Comparison of ENCODE assay signal across 16 mouse cellular contexts in the genomic region with DNA sequence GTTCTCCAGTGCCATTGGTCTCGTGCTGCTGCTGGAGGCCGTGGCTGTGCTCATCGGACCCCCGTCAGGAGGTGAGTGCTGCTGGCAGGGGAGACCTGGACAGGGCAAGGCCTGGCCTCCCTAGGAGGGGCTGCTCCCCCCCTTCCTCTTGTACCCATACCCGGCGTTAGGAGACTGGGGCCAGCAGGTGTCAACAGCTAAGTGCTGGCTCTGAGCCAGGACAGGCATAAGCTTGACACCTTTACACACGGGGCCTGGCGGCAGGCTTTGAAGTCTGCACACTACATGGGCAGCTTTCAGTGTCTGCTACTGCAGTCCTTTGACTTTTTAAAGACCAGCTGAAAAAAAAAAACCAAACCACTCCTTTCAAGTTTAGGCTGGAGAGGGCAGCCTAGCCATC. TPM values are rescaled to one million over a fixed set of nuclear protein-coding genes. Genes with fewer than 3 reads are reported as not detected.
DNase-seq lines count a peak whose midpoint lies in the region; ATAC-seq and TF ChIP-seq lines count a peak whose summit lies in the region.
"Had no signal": no experiment of that assay in that cellular context is flagged by ENCODE, and none has a peak within 500 bp of the region (broad histone marks: within the 10 kb centered on the region; RNA-seq: fewer than 3 reads in every experiment).

No protein-coding gene starts in this region.

- H3K9me3 ChIP-seq in hindbrain, embryonic 10.5 days: no peaks in the 10 kb centered on the region
- H3K9me3 ChIP-seq in hindbrain, embryonic 14.5 days (ENCODE audit: control insufficient read depth, low read length): no peaks in the 10 kb centered on the region
- H3K9me3 ChIP-seq in liver, embryonic 13.5 days (replicated peaks): no peaks in the 10 kb centered on the region
- H3K9me3 ChIP-seq: forebrain, embryonic 12.5 days; midbrain, embryonic 12.5 days had no signal

- ATAC-seq in hindbrain, embryonic 14.5 days (ENCODE audit: low FRiP score): no peak
- ATAC-seq in liver, embryonic 13.5 days (ENCODE audit: low read depth): no peak
- ATAC-seq: hindbrain, embryonic 16.5 days; intestine, embryonic 16.5 days had no signal

- DNase-seq in heart, adult 11 months: peak; percentile 89
- no peak for DNase-seq in heart, adult 9 months (ENCODE audit: low spot score in 2 of 2)
- DNase-seq in hindbrain, embryonic 10.5 days (ENCODE audit: low spot score): no peak
- no peak for DNase-seq in hindbrain, embryonic 14.5 days (ENCODE audit: low spot score)
- no peak for DNase-seq in liver, embryonic 13.5 days
- DNase-seq in liver: no peak
- DNase-seq in adipocyte (ENCODE audit: low spot score): no peak
- DNase-seq: adrenal gland, postnatal 14 days; right cerebral cortex, postnatal 14 days; spleen, adult 18-20 months had no signal

- H3K4me1 ChIP-seq in hindbrain, embryonic 10.5 days (replicated peaks): peaks cover 36% of the 10 kb centered on the region
- H3K4me1 ChIP-seq in hindbrain, embryonic 14.5 days (replicated peaks; ENCODE audit: control insufficient read depth, insufficient read depth, low read length): no peaks in the 10 kb centered on the region
- H3K4me1 ChIP-seq in liver, embryonic 13.5 days (replicated peaks): peaks cover 69% of the 10 kb centered on the region

- no peaks in the 10 kb centered on the region for H3K27me3 ChIP-seq in hindbrain, embryonic 10.5 days (ENCODE audit: insufficient read depth, poor library complexity, severe bottlenecking)
- no peaks in the 10 kb centered on the region for H3K27me3 ChIP-seq in hindbrain, embryonic 14.5 days (ENCODE audit: control insufficient read depth, insufficient read depth, low read length)
- H3K27me3 ChIP-seq in liver, embryonic 13.5 days: no peaks in the 10 kb centered on the region
- no peaks in the 10 kb centered on the region for H3K27me3 ChIP-seq in myocyte (ENCODE audit: control insufficient read depth, insufficient read depth, insufficient read length)
- H3K27me3 ChIP-seq: forebrain, embryonic 12.5 days; midbrain, embryonic 12.5 days had no signal

- no peak overlapping the region for H3ac ChIP-seq in myocyte (ENCODE audit: control insufficient read depth, insufficient read length)

- no peak overlapping the region for H3K4me3 ChIP-seq in hindbrain, embryonic 10.5 days
- no peak overlapping the region for H3K4me3 ChIP-seq in hindbrain, embryonic 14.5 days (replicated peaks; ENCODE audit: low read length)
- H3K4me3 ChIP-seq in liver, embryonic 13.5 days (replicated peaks): no peak overlapping the region
- no peak overlapping the region for H3K4me3 ChIP-seq in myocyte
- H3K4me3 ChIP-seq: erythroblast, embryonic 14.5 days; forebrain, embryonic 12.5 days; midbrain, embryonic 12.5 days had no signal

- H3K4me2 ChIP-seq in hindbrain, embryonic 14.5 days (replicated peaks): no peak overlapping the region
- no peak overlapping the region for H3K4me2 ChIP-seq in liver, embryonic 13.5 days
- H3K4me2 ChIP-seq in myocyte (ENCODE audit: low read depth): peak overlapping the region; percentile 60
- H3K4me2 ChIP-seq: forebrain, embryonic 12.5 days; midbrain, embryonic 12.5 days had no signal

- TF ChIP-seq POLR2A in myocyte (IDR thresholded peaks at IDR 0.05; ENCODE audit: insufficient read length, low read depth): no peak

- H3K79me2 ChIP-seq in myocyte (ENCODE audit: control insufficient read depth, insufficient read depth): no peaks in the 10 kb centered on the region

- H3K36me3 ChIP-seq in hindbrain, embryonic 10.5 days: peaks cover 97% of the 10 kb centered on the region
- H3K36me3 ChIP-seq in hindbrain, embryonic 14.5 days (replicated peaks; ENCODE audit: control insufficient read depth, insufficient read depth): peaks cover 54% of the 10 kb centered on the region
- peaks cover 84% of the 10 kb centered on the region for H3K36me3 ChIP-seq in liver, embryonic 13.5 days
- peaks cover 11% of the 10 kb centered on the region for H3K36me3 ChIP-seq in myocyte (ENCODE audit: control insufficient read depth, insufficient read depth)

- H3K27ac ChIP-seq in hindbrain, embryonic 10.5 days: 0 out of 2 replicates have a peak overlapping the region, but pooled peaks have one; percentile 35
- H3K27ac ChIP-seq in hindbrain, embryonic 14.5 days: no peak overlapping the region
- H3K27ac ChIP-seq in liver, embryonic 13.5 days: peak overlapping the region; percentile 15; the same call in 1 of the 2 replicates
- H3K27ac ChIP-seq: forebrain, embryonic 12.5 days had no signal

- no peak overlapping the region for H3K9ac ChIP-seq in hindbrain, embryonic 14.5 days
- no peak overlapping the region for H3K9ac ChIP-seq in liver, embryonic 13.5 days
- H3K9ac ChIP-seq: forebrain, embryonic 12.5 days; midbrain, embryonic 12.5 days had no signal

- WGBS in hindbrain, embryonic 10.5 days: 91% methylated on average over 8 of the region's 8 CpGs
- WGBS in hindbrain, embryonic 14.5 days: 83% methylated on average over 8 of the region's 8 CpGs
- WGBS in liver, embryonic 13.5 days (ENCODE audit: insufficient replicate concordance): 83% methylated on average over 8 of the region's 8 CpGs

TF ChIP-seq in myocyte, 11 proteins besides CTCF, POLR2A, EP300 and RAD21:
- TF ChIP-seq MAX (IDR thresholded peaks at IDR 0.05; ENCODE audit: low read depth) (no peak), REST (IDR thresholded peaks at IDR 0.05; ENCODE audit: insufficient read depth, insufficient read length) (no peak), POLR2AphosphoS2 (IDR thresholded peaks at IDR 0.05; ENCODE audit: insufficient read length, low read depth) (no peak), MYOD1 (IDR thresholded peaks at IDR 0.05; ENCODE audit: control insufficient read depth in 1 of 3, insufficient read length in 2 of 3, low read depth in 2 of 3) (no peak), SRF (IDR thresholded peaks at IDR 0.05; ENCODE audit: control insufficient read depth, insufficient read length, low read depth) (no peak), USF1 (IDR thresholded peaks at IDR 0.05; ENCODE audit: low read depth) (no peak), CEBPB (IDR thresholded peaks at IDR 0.05; ENCODE audit: insufficient read depth, poor library complexity, severe bottlenecking) (no peak), TCF3 (IDR thresholded peaks at IDR 0.05; ENCODE audit: insufficient read length, low read depth) (no peak), TCF12 (IDR thresholded peaks at IDR 0.05; ENCODE audit: insufficient read depth, poor library complexity, severe bottlenecking) (no peak), MYOG (IDR thresholded peaks at IDR 0.05; ENCODE audit: control insufficient read depth in 1 of 3, insufficient read depth in 1 of 3, insufficient read length in 2 of 3, low read depth in 2 of 3) (no peak), E2F4 (IDR thresholded peaks at IDR 0.05; ENCODE audit: insufficient read depth) (no peak)

RNA-seq across cellular contexts. Expression of gene Slc16a3, which starts 8.8 kb away (rescaled TPM):
- 111 and 204 TPM in 2 replicates for polyA plus RNA-seq in hindbrain, embryonic 10.5 days (2016; fragmentation: Nextera tagmentation; extraction: Ambion mirVana)
- polyA plus RNA-seq in hindbrain, embryonic 14.5 days (2014; fragmentation: Nextera tagmentation; extraction: Ambion mirVana): 4.2 and 4.4 TPM in 2 replicates
- polyA plus RNA-seq in liver, embryonic 13.5 days (2015; fragmentation: Nextera tagmentation; extraction: Ambion mirVana): 71.4 and 81.7 TPM in 2 replicates
- polyA plus RNA-seq in myocyte (2012; fragmentation: generic; extraction: Trizol): 9.7 TPM

RNA-seq across cellular contexts. Expression of gene Ccdc57, which starts 24.4 kb away (rescaled TPM):
- polyA plus RNA-seq in hindbrain, embryonic 10.5 days (2016; fragmentation: Nextera tagmentation; extraction: Ambion mirVana): 6.1 and 6.4 TPM in 2 replicates
- 5.0 and 5.2 TPM in 2 replicates for polyA plus RNA-seq in hindbrain, embryonic 14.5 days (2014; fragmentation: Nextera tagmentation; extraction: Ambion mirVana)
- 1.8 TPM in 2 replicates for polyA plus RNA-seq in liver, embryonic 13.5 days (2015; fragmentation: Nextera tagmentation; extraction: Ambion mirVana)
- 1.8 TPM for polyA plus RNA-seq in myocyte (2012; fragmentation: generic; extraction: Trizol)

RNA-seq across cellular contexts. Expression of gene Csnk1d, which starts 34.1 kb away (rescaled TPM):
- 124 and 134 TPM in 2 replicates for polyA plus RNA-seq in hindbrain, embryonic 10.5 days (2016; fragmentation: Nextera tagmentation; extraction: Ambion mirVana)
- 73.3 and 77.4 TPM in 2 replicates for polyA plus RNA-seq in hindbrain, embryonic 14.5 days (2014; fragmentation: Nextera tagmentation; extraction: Ambion mirVana)
- 36.8 and 46.3 TPM in 2 replicates for polyA plus RNA-seq in liver, embryonic 13.5 days (2015; fragmentation: Nextera tagmentation; extraction: Ambion mirVana)
- 79.5 TPM for polyA plus RNA-seq in myocyte (2012; fragmentation: generic; extraction: Trizol)
